Mouse (Mus musculus) cortical plate, adult 2 months (tissue): ENCODE measurements around the gene Ttc7b.

Experiments
- CTCF ChIP-seq: fragments of 200-500 bp; IDR thresholded peaks from 2 replicates; pipeline ENCODE4 v1.5.1; 2011; ENCODE audit warnings: mild to moderate bottlenecking, control low read depth, low read length; ENCODE audit not compliant: insufficient read depth; ENCODE audit errors: extremely low read depth
- POLR2A ChIP-seq: fragments of 200-500 bp; IDR thresholded peaks from 2 replicates; pipeline ENCODE4 v1.6.1; 2011; ENCODE audit warnings: mild to moderate bottlenecking, low read length, control low read depth; ENCODE audit not compliant: insufficient read depth; ENCODE audit errors: extremely low read depth

DNA sequence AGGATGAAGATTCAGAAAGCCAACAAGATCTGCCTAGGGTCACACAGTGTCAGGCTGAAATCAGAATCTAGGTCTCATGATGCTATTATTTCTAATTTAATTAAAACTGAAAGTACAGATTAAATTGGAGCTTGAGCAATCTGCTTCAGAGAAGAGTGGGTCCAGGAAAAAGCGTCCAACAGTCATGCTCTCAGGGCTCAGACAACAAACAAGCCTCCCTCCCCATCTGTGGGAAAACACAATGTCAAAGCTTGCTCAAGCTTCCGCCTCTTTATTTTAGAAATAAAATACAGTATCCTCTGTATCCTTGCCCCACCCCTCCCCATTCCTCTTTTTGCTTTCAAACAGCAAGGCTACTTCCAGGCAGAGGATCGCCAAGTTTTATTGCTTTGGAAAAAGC is 127.5 kb downstream of the Ttc7b start:
- TF ChIP-seq POLR2A (no peak), CTCF (no peak)
